Mouse (Mus musculus) adrenal gland, adult 8-10 months (tissue): ENCODE data around the gene Dok3. TPM values are rescaled to one million over a fixed set of nuclear protein-coding genes. Genes with fewer than 3 reads are reported as not detected.

ENCODE experiments used
- DNase-seq: peaks from one replicate; pipeline ENCODE4 v3.0.0; 2022
- total RNA-seq, 4 experiments: library from RNA; stranded (reverse); gene quantifications; 2 replicates each; pipeline ENCODE4 v1.2.4; 2022

Gene Dok3
- total RNA-seq, 4 experiments from 2014 or later: 4.0 to 7.2 (median 4.7) TPM

DNA sequence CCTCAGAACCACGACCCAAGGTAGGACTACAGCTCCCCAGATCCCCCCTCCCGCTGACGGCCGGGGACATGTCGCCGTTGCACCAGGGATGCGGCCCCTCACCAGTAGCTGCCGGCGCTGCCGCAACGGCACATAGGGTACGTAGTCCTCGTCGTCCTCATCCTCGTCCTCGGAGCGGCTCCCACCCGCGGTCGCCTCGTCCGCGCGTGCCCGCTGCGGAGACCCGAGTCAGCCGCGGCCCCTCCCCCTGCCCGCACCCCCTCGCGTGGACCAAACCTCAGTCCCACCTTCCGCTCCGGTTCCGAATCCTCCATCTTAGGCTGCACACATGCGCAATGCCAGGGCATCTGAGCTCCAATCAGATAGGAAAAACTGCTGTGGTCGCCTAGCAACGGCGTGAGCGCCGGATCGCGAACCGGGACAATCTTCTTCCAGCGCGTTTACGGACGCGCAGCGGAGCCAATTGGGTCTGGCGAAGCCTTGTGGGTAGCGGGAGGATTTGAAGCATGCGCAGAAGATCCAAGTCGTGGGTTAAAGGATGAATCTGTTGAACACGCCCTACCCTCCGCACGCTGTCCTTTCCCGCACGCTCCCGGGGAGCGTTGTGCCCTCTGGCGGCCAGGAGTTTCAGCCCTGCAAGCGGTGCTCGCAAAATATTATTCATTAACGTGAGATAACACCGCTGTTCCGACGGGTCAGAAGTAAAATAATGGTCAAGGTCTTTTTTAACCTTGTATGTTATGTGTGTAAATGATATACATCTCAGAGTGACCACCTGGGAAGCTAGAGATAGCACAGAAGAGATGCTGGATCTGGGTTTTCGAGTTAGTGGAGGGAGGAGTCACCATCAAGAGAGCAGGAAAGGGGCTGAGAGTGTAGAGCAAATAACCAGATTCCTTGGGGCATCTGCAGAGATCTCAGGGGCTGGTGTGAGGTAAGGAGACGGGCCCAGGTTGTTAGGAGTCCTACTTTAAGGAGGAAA lies 7.4 kb upstream of the Dok3 start, which contains the start of gene Ddx41:
Gene Ddx41 (minus strand): TSS at position 465 of the 982 bp plus-strand sequence.
- DNase-seq: peak; percentile 100

DNA sequence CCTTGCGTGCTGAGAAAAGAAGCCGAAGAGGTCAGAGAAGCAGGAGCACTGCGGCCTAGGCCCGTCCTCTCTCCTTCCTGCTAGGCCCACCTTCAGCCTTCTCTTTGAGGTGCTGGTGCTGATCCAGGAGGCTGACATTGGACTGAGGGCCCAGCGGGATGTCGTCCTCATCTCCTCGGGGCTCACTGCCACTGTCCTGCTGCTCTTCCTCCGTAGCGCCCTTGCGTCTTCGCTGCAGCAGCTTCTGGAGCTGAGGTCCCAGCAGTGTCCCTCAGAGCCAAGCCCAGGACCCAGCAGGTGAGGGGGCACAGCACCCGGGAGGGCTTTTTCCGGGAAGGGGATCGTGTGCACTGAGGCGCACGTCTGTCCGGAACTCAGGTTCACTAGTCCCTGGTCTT lies 6.7 kb upstream of the Dok3 start:
- DNase-seq: no peak

DNA sequence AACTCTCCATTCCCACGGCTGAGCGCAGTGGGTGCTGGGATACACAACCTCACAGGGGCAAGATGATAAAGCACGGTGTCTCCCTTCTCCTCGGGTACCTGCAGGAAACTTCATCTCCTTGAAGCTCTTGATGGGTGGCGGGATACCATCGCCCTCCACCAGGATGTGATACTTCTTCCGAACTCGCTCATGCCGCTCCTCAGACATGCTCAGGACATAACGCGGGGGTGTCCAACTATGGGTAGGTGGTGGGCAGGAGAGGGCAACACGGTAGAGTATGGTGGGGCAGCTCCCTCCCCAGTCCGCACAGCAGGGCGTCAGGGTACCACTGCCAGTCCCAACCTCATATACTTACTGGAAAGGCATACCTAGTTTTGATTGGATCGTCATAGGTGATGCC lies 6.1 kb upstream of the Dok3 start:
- no peak for DNase-seq

DNA sequence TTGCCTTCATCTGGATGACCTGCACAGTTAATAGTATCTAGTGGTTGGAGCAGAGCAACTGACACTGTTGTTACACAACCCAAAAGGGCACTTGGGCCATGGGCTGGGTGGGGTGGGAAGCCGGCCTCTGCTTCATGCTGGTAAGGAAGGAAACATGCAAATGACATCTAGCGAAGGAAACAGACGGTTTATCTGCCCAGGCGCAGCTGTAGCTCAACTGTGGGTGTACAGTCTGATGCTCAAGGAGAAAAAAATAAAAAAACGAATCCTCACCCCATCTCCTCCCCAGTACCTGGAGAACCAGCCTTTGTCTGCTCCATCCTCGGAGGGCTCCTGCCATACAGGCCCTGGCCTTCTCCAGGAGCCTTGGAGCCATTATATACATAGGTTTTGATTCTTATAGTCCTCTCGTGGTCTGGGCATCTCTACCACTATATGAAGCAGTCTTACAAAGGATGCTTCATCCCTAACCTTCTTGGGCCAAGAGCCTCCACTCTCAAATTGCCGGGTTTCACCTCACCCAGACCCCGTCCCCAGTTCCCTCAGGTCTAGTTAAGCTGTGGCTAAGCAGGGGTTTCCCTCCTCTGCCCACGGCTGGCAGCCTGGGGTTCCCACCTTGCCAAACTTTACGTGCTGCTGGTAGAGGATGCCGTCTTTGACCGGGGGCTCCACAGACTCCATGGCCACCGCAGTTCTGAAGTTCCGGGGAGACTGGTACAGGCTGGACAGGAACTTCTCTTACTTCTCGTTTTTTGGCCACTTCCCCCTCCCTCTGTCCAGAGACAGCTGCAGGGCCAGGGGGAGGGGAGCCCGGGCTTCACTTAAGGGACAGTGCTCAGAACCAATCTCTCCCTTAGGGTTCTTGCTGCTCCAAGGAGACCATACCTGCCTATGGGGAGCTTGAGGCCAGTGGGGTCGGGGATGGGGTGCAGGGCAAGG lies 993 bp downstream of the Dok3 start:
- no peak for DNase-seq

DNA sequence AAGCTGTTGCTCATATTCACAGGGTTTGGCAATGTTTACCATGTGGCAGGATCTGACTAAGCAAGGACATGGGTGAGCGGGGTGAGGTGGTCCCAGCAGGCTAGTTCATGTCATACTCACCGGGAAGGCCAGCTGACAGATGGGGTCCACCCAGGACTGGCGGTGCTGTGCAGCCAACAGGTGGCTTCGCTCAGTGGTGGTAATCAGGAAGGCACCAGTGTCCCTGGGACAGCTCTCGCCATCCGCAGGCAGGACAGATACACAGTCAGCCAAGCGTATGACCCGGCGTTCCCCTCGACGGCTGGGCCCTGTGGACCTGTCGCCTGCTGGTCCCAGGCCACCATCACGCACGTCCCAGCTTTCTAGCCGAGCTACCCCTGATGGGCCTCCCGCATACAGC lies 1.9 kb downstream of the Dok3 start:
- no peak for DNase-seq

DNA sequence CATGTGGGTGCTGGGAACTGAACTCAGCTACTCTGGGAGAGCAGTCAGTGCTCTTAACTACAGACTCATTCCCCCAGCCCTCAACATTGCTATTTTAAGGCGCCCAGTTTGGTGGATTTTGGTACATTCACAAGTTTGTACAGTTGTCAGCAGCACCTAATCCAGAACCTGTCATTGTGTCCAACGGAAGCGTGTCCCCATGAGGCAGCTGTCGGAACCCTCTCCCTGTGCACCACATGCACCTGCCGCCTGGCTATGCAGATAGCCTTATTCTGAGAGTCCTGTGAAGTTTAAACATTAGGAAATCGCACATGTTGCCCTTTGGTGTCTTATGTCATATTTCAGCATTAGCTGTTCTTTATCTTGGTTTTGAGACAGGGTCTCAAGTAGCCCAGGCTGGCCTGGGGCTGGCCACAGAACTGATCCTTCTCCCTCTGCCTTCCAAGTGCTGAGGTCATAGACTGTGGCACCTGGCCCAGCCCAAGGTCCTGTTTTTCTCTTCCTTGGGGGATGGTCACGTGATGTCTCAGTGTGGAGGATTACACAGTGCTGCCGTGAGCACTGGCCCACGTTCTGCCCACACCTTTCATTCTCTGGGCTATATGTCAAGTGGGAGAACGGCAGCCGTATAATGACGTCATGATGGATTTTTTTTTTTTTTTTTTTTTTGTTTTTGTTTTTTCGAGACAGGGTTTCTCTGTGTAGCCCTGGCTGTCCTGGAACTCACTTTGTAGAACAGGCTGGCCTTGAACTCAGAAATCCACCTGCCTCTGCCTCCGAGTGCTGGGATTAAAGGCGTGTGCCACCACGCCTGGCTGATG lies 3.2 kb downstream of the Dok3 start:
- DNase-seq: no peak

DNA sequence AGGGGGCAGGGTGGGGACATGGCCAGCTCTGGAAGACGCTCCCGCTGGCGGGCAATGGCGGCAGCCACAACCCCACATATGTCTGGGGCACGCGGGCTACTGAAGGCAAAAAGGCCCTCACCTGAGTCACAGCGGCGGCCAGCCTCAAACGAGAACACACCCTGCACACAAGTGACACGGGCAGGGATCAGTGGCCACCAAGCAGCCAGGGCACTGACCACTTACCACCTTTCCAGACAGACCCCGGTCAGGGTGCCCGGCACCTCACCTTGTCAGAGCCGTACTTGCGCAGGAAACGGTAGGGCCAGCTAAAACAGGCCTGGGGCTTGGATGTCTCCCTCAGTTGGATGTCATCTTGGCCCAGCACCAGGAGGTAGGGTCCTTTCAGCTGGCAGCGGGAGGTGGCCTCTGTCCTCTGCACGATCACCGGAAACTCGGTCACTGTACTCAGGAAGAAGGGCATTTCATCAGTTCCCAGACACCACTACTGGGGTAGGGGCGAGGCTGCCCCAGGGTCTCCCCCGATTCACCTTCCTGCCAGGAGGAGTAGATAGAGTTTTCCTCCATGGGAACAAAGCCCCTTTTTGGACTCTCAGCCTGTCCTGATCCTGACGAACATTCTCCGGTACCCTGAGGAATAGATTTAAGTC lies 5.0 kb downstream of the Dok3 start:
- DNase-seq: no peak

DNA sequence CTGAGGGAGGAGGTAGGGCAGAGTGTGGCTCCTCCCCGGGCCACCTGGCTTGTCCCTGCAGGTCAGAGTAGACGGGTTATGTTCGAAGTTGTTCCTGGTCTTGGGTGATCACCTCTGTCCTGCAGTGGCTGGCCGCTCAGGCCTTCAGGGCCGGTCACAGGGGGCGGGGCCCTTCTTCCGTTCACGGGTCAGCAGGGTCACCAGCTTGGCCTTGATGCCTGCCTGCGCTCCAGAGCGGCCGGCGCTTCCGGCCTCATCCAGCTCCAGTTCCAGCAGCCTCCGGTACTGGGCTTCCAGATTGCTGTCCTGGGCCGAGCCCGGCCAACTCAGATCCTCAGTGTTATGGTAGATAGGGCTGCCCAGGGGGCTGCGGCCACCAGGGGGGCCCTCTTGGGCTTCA lies 5.8 kb downstream of the Dok3 start:
- DNase-seq: no peak

DNA sequence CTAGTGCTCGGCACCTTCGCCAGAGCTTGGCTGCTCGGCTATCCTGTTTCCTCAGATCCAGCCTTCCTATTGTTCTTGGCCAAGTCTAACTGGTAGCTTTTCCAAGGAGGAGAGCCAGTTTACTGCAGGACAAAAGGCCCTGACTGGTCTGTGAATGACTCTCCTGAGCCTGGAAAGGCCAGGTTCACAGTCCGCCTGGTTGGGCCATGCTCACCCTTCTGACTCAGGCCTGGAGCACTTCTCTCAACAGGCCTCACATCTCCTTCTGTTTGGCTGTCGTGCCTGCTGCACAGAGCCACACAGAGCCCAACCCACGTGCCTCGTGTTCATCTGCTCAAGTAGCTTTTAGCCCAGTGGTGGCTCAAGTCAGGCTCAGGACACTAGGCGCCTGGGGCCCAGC lies 6.4 kb downstream of the Dok3 start:
- DNase-seq: no peak

DNA sequence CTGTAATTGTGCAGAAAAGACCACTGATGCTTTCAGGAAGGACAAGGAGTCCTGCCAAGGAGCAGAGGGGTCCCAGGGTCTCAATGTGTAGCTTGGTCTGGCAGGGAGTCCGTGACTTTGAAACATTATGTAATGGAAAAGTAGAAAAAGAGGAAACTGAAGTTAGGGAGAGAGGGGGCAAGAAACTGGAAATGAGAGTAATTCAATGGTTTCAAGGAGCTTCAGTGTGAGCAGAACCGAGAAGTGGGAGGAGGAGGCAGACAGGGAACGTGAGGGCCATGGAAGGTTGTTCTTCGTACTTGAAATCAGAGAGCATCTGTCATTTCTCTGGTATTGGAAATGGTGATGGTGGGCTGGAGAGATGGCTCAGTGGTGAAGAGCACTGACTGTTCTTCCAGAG lies 9.5 kb downstream of the Dok3 start:
- DNase-seq: no peak

DNA sequence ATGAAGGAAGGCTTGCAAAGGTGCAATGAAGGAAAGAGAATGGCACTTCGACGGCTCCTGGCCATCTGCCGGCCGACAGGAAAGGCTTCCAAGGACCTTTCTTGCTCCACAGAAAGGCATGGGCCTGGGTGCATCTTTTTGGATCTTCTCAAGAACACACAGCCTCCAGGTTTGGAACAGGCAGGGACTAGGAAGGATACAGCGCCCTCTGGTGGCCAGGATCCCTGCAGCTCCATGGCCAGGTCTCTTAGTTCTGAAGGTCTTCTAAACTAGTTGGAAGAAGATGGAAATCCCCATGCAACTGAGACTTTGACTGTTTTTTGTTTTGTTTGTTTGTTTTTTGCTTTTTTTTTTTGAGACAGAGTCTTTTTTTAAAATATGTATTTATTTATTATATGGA lies 12.1 kb downstream of the Dok3 start:
- peak; percentile 72 for DNase-seq

DNA sequence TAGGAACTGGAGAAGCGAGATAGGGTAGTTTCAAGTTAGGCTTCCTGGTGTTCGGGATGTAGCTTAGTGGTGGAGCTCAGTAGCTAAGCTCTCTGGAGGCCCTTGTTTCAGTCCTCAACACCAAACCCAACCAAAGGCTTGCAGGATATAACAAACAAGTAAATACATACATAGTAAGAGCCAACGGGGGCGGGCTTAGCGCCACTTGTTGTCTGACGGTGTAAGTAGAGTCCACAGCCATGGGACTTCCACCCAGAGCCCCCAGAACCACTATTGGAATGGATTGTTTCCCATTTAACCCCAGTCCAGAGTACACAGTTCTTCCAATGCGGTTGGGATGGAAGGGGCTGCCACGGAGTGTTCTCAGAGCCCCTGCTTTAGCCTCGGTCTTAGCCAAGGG lies 15.3 kb downstream of the Dok3 start:
- DNase-seq: no peak

DNA sequence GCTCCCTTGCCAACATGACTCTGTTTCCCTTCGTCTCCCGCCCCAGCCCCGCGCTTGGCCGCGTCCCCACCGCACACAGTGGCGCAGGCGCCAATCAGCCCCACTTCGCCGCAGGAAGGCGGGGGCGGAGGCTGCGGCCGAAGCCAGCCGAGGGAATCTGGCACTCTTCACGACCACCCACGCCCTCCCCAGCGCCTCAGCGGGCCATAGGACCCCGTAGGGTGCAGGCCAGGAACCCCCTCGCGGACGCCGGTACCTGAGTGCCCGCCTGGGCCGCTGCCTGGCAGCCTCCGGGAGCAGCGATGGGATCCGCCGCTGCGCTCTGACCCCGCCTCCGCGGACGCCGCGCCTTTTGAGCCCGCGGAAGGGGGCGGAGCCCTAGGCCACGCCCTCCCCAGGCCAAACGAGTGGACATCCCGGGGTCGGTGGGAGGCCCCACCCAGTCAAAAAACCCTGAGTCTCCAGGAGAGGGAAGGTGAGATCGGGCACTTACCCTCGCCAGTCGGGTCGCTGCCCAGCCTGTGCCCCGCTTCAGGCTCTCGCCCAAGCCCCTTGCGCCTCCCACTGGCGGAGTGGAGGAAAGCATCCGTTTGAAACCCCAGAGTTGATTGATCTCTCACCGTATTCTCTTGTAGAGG lies 15.9 kb downstream of the Dok3 start, which contains the start of gene Pdlim7:
Gene Pdlim7 (minus strand): TSS at position 566 of the 638 bp plus-strand sequence.
- peak; percentile 83 for DNase-seq

DNA sequence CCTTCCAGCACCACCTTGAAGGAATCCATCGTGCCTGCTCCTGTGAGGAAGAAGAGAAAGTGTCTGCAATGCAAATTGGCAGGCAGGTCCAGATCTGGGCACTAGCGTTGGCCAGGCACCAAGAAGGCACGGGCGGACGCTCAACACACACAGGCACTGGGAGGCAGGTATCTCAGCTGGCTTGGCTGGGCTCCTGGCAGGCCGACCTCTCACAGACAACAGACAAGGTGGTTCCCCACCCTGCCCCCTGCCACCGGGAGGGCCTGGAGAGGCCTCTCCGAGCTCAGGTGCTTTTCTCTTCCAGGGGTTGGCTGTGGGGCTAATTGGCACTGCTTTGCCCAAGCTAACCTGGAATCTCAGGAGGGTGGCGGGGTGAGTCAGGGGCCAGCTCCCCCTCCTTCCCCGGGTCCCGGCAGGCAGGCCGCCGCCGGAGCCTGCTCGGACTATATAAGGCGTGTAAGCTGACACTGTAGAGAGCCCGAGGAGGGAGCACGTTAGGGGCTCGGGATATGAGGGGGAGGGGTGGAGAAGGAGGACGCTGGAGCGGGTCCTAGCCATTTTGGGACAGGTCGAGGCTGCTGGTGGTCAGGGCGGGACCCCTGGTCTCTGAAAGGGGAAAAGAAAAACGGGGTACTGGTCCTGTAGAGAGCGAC lies 16.6 kb downstream of the Dok3 start:
- DNase-seq: no peak

DNA sequence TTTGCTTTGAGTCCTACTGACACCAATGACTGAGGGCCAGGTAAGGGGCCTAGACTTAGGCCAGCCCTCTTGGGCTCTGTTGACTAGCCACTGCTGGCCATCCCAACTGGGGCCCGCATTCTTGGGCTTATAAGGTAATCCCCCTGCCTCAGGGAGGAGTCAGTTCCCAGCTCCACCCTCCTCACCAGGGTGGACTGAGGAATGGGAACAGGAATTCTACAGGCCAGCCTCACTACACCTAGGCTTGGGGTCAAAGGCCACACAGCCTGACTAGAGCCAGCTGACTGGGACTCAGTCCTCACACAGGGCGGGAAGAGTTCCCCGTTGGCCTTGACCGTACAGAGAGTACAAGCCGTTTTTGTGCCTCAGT lies 17.6 kb downstream of the Dok3 start:
- DNase-seq: no peak

DNA sequence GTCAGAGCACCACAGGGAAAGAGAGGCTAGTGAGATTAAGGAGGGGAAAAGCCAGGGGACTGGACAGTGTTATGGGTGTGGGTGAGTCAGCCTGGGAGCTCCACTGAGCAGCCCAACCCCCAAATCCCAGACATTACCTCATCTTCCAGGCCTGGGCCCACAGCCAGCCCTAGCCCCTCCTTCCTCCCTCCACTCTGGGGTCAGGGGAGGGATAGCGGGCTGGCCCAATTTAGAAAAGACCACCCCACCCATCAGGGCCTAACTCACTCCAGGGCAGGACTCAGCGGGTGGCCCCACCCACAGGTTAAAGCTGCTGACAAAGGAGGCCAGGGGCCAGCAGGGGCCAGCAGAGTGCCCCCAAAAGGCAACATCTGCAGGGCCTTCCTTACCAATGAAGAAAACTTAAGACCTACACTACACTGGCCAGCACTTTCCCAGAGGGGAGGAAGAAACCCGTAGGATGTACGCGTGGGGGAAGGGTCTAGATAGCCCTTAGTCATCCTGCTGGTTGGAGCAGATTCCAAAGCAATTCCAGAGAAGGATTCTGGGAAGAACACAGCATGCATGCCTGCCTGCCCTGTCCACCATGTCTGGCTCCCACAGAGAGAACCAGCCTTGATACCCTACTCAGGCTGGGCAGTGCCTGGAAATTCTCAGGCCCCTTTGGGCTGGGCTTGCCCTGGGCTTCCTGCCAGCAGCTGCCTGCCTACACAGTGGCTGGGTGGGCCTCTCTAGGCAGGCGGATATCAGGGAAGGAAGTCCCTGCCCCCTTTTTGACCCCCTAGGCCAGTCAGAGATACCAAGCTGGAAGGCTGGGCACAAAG lies 18.2 kb downstream of the Dok3 start:
- DNase-seq: peak; percentile 63

DNA sequence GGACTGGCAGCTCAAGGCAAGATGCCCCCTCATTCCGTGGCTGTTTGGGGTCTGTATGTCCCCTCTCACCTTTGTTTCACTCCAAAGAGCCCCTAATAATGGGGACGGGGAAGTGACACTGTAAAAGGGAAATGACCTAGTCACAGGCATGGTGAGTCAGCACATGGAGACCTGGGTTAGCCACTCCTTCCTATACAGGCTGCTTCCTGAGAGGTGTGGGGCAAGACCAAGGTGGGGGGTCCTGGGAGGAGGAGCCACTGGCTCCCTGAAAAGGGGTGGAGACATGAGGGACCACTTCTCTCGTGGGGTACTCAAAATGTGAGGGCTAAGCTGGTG lies 18.8 kb downstream of the Dok3 start:
- no peak for DNase-seq

DNA sequence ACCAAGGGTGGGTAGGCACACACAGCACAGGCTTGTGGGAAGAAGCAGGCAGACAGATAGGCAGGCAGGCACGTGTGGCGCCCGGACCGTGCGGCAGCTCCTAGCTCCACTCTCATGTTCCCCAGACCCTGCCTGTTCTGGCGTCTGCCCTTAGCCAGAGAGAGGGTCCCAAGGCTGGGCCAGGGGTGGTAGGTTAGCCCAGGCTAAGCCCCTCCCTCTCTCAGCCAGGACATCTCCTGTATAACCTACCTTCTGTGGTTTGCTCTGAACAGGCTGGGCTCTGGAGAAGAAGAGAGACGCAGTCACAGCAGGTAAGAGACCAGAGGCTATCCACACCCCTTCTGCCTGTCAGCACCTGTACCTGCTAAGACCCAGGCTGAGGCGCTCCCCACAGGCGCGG lies 20.6 kb downstream of the Dok3 start:
- no peak for DNase-seq

DNA sequence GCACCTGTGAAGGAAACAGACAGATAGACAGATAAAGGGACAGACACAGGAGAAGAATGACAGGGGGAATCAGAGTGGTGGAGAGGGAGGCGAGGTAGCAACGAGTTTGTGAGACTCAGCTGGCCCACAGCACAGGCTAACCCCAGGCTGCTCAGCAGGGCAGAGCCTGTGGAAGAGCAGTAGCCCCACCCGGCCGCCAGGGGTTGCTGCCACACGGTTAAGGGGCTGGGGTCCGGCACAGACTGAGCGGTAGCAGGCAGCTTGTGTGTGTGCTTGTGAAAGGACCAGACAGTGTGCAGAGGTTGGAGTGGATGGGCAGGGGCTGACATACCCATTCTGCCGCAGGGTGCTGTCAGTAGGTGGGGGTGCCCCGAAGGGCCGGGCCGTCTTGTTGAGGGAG lies 21.2 kb downstream of the Dok3 start:
- no peak for DNase-seq

DNA sequence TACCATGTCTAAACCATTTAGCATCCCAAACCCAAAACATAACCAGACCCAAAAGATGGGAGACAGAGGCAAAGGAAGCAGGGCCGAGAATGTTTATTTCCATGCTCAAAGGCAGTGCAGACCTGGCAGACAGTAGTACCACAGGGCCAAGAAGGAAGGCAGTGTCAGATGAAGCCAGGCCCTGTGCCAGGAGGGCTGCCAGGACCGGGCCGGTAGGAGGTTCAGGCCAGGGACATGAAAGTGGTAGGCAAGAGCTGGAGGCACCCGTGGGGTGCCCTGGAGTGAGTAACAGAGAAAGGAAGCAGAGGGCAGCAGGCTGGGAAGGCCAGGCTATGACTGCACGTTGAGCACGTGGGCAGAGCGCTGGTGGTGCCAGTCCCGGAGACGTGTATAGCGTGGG lies 22.4 kb downstream of the Dok3 start:
- no peak for DNase-seq
